Mouse (Mus musculus) heart, adult 11 months (tissue): ENCODE data around the gene Fgfr2.

Experiments used
- DNase-seq: peaks from one replicate; pipeline ENCODE4 v3.0.0; 2022

Fgfr2 gene

GRCm38 (mm10) chr7:130944766-130945475 is 2178.2 kb downstream of the Fgfr2 start:
- peak; percentile 64 for DNase-seq

- peak; percentile 96 for DNase-seq
Measured at GRCm38 (mm10) chr7:130943280-130943895, 2179.8 kb downstream of the Fgfr2 start.

GRCm38 (mm10) chr7:130940733-130941132 is 2182.4 kb downstream of the Fgfr2 start:
- DNase-seq: peak; percentile 88

GRCm38 (mm10) chr7:130938896-130939295 is 2184.3 kb downstream of the Fgfr2 start:
- peak; percentile 94 for DNase-seq

- peak; percentile 87 for DNase-seq
Measured at GRCm38 (mm10) chr7:130938005-130938404, 2185.1 kb downstream of the Fgfr2 start.

DNA sequence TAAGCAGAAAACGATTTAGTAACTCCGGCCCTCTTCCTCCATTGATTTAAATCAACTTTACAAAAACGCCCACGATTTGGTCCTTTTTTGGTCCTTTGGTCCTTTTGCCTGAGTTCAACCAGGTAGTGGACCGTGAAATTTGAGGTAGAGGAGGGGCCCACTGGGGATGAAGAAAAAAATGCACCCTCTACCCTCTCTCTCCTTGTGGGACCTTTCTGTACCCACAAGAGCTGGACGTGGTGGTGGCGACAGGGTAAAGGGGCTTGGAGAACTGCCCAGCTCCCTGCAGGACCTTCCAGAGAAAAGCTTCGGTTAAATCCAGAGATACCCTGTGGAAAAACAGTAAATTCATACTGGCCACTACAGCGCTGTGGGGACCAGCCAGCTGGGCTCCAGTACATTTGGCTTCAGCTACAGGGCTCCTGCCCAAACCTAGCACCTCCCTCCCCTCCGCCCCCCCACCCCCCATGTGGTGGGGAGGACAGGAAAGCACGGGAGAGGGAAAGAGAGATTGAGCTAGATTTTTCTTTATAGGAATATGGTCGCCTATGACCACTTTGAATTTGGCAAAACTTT is 2185.8 kb downstream of the Fgfr2 start:
- peak; percentile 96 for DNase-seq

DNA sequence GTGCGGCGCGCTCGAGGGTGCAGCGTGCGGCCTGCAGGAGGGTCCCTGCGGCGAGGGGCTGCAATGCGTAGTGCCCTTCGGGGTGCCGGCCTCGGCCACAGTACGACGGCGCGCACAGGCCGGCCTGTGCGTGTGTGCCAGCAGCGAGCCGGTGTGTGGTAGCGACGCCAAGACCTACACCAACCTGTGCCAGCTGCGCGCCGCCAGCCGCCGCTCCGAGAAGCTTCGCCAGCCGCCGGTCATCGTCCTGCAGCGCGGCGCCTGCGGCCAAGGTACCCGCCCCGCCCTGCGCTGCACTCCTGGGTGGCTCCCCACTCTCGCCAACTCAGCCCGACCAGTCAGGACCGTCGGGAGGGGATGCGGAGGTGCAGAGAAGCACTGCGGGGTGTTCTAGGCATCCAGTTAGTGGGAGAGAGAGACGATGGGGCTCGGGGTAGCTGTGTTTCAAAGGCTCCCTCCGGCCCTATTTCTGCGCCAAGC is 2186.6 kb downstream of the Fgfr2 start:
- peak; percentile 97 for DNase-seq

GRCm38 (mm10) chr7:130935793-130936471 is 2187.2 kb downstream of the Fgfr2 start, which contains the start of gene Htra1:
Gene Htra1 (plus strand): TSS chr7:130936111.
- DNase-seq: peak; percentile 99

- no peak for DNase-seq
Measured at GRCm38 (mm10) chr7:130935421-130935792, 2187.7 kb downstream of the Fgfr2 start.

GRCm38 (mm10) chr7:130934654-130935053 is 2188.5 kb downstream of the Fgfr2 start:
- peak; percentile 86 for DNase-seq

DNA sequence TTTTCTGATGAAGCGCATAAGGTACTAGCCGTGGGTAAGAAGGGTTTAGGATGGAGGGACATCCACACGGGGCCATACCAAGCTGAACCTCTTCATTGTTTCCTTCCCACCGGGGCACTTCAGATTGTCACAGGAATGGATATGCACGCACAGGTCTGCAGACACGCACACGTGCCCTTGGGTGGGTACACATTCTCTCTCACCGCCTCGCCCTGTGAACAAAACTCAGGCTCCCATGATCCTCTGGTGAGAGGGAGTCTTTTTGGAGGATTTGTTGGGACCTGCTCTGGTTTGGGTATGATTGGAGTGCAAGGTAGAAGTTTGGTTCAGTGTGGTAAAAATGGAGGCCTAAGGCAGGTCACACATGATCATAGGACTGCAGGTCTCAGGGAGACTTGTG is 2190.2 kb downstream of the Fgfr2 start:
- peak; percentile 77 for DNase-seq

- DNase-seq: peak; percentile 24
Measured at GRCm38 (mm10) chr7:130930401-130930800, 2192.7 kb downstream of the Fgfr2 start.

DNA sequence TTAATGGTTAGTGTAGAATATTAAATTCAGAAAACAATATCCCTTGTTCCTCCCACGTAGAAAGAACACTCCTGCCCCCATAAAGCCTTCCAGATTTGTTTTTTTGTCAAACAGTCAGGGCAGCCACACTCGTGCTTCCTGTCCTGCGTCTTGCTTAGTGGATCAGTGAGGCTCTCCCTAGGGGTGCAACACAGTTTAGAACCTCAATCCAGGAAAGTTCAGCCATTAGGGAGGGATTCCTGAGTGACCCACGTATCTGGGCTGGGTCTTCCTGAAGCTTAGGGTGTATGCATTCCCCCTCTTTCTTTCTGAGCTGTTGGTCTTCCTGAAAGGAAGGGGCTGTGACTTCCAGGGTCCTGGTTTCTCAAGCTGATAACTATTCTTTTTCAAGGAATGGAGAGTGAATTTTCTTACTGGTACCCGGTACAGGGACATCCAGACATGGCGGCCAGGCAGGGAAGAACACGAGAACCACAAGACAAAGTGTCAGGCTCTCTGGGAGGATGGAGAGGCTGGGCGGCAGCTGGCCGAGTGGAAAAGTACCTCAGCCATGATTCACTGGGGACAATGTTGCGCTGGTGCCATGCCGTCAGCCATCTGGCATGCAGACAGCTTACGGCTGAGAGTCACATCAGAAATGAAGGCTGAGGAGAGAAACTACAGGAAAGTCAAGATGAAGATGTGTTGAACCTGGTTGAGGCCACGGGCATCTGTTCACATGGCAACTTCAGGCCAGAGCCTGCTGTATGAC is 2200.0 kb downstream of the Fgfr2 start:
- DNase-seq: peak; percentile 94

DNA sequence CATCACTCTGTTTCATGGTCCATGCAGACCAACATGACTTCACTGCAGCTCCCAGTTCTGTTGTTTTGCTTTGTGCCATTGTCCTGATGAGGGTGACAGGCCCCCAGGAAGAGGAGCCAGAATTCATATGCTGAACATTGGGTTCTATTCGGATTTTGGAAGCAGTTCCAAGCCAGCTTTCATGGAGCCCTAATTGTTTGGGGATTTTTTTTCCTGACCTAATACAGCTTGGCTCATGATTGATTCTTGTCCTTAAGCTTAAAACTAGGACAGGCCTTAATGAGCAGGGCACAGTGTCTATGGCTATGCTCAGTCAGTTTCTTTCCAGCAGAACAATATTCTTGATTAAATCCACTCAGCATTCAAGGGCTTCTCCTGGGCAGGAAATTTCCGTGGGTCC is 2204.9 kb downstream of the Fgfr2 start:
- peak; percentile 52 for DNase-seq

DNA sequence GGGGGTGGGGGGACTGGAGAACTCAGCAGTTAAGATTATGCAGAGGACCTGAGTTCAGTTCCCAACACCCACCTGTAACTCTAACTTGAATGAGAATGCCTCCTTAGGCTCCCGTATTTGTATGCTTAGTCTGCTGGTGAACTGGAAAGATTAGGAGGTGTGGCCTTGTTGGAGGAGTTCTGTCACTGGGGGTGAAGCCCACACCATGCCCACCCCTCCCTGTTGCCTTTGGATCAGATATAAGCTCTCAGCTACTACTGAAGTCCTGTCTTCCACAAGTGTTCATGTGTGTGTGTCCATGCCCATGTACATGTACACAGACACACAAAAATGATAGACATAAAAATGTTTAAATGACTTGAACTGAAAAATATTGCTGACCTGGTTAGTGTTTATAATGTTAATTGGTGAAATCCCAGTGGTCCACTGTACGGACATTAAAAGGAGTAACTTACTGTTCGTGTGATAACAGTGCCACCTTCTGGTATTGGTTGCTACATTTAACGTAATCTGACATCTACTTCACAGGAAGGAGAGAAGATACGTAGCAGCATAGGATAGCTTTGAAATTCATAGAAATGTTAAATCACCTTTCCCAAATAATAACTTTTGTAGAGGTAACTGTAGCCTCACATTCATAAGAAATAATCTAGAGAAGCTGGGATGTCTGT is 2208.3 kb downstream of the Fgfr2 start:
- DNase-seq: peak; percentile 59

DNA sequence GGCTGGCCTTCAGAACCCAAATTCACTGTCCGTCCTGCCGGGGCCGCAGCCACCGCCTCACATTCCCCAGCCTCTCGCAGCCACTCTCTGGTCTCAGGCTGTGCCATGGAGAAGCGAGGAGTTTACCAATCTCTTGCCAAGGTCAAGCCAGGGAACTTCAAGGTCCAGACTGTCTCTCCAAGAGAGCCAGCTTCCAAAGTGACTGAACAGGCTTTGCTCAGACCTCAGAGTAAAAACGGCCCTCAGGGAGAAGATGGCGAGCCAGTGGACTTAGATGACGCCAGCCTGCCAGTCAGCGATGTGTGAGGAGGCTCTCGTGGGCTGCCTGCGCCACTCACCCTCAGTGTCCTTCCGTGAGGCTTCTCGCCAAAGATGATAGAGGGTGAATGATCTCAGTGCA is 2212.3 kb downstream of the Fgfr2 start:
- peak; percentile 88 for DNase-seq

DNA sequence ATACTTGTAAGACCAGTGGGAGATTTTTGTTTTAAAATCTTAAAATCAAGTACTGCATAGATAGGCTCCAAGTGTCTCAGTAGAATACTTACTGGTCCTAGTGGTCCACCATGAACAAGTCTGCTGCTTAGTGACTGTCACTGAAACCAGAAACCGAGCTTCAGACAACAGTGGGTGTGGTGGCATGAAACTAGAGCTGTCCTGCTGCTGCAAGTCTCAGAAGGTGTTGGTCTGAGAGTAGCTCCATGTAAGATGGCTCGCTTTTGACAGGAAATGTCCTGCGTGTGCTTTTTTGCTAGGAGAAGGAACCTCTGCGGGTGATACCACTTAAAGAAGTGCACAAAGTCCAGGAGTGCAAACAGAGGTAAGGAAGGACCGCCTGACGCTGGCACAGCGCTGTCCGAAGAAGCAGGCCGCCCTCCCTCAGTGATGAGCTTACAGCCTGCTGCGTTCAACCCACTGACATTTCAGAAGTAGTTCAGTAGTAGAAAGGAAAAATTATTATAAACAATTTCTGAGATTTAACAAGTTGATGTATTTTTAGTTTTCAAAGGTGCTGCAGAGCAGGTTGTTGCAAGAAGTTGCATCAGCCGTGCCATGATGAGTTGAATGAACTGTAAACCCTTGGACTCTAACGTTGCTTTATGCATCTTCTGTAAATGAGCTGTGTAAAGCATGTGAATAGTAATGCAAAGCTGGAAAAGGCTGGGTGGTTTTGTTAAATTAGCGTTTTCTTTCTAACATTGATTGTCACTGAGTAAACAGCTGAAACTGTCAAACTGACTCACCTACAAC is 2218.4 kb downstream of the Fgfr2 start:
- DNase-seq: peak; percentile 57

- DNase-seq: peak; percentile 92
Measured at GRCm38 (mm10) chr7:130903505-130904074, 2219.6 kb downstream of the Fgfr2 start.

- no peak for DNase-seq
Measured at GRCm38 (mm10) chr7:130902929-130903328, 2220.2 kb downstream of the Fgfr2 start.

DNA sequence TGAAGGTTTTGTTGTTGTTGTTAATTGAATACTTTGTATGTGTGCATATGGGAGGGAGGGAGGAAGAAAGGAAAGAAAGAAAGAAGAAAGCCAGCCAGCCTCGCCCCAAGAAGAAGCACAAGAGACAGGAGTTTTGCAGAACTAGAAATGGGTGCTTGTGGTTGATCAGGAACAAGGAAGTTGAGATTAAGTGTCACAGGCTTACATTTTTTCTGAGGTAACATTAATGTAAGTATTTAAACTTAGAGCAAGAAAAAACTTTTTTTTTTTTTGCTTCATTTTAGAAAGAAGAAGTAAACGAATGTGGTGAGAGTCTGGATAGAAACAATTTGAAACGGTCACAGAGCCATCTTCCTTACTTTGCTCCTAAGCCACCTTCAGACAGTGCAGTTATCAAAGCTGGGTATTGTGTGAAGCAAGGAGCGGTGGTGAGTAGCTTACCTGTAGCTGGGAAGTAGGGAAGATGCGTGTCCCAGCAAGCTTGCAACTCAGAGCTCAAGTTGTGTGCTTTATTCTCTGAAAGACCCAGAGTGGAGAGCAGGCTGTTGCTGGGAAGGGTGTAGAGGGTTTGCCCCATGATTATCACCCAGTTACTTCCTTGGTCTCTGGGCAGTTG is 2222.8 kb downstream of the Fgfr2 start:
- peak; percentile 62 for DNase-seq
